Mouse (Mus musculus): Measurements from ENCODE around the gene Scaf11.

Gene Scaf11

GRCm38 (mm10) chr15:96396641-96397344 lies 63.9 kb downstream of the Scaf11 start:
- no peak for DNase-seq (ENCODE audit: low spot score)

GRCm38 (mm10) chr15:96395071-96395470 lies 65.6 kb downstream of the Scaf11 start:
- no peak for DNase-seq (ENCODE audit: low spot score)

DNA sequence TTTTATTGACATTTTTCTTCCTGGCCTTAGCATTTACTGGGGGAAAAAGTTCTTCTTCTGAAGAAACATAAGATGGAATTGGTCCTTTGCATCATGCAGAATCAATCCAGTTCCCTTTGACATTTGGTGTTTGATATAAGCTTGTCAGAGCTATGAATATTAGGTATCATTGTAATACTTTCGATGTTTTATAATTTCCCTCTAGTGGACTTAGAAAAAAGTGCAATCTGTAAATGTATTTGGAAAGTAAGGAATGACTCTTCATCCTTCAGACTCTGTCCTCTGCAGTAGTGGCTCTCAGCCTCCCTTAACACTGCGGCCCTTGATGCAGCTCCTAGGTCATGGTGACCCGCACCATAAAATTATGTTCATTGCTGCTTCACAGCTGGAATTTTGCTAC lies 67.8 kb downstream of the Scaf11 start:
- DNase-seq (ENCODE audit: low spot score): no peak

- no peak for DNase-seq (ENCODE audit: low spot score)
These were observed 72.1 kb downstream of the Scaf11 start for GRCm38 (mm10) chr15:96388565-96388964.

GRCm38 (mm10) chr15:96382223-96382622 lies 78.4 kb downstream of the Scaf11 start:
- no peak for DNase-seq (ENCODE audit: low spot score)

DNA sequence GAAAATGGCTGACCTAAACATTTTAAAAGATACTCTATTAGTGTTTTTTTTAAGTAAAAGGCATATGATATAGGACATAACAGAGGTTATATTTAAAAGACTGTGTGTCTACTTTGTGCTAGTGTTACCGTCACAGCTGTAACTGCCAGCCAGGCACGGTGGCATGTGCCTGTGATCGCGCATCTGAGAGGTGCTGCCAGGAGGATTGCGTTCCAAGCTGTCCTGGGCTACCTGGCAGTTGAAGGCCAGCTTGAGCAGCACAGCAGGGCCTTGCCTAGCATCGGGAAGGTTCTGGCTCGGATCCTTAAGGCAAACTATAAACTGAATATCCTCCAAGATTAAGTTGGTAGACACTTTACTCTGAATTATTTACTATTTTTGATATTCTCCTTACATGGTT lies 82.9 kb downstream of the Scaf11 start:
- DNase-seq (ENCODE audit: low spot score): no peak

DNA sequence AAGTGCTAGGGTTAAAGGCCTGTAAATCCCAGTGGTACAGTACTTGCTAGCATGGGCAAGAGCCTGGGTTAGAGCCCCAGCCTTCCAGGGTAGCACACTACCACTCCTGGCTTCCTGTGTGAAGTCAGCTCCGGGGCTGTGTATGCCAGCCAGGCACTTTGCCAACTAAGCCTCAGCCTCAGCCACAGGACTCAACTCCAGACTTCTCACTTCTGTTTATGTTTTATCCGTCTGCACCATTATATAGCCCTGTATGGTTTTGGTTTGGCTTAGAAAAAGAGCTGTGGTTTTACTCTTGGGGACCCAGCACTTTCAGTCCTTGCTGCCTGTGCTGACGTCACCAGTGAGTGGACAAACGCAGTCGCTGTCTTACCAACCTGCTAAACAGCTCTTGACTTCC lies 83.4 kb downstream of the Scaf11 start:
- no peak for DNase-seq (ENCODE audit: low spot score)

- no peak for DNase-seq (ENCODE audit: low spot score)
These were observed 84.4 kb downstream of the Scaf11 start for GRCm38 (mm10) chr15:96376214-96376613.

GRCm38 (mm10) chr15:96373161-96373560 lies 87.5 kb downstream of the Scaf11 start:
- DNase-seq (ENCODE audit: low spot score): no peak

GRCm38 (mm10) chr15:96372628-96373027 lies 88.0 kb downstream of the Scaf11 start:
- DNase-seq (ENCODE audit: low spot score): no peak

- no peak for DNase-seq (ENCODE audit: low spot score)
These were observed 89.3 kb downstream of the Scaf11 start for GRCm38 (mm10) chr15:96371311-96371710.

DNA sequence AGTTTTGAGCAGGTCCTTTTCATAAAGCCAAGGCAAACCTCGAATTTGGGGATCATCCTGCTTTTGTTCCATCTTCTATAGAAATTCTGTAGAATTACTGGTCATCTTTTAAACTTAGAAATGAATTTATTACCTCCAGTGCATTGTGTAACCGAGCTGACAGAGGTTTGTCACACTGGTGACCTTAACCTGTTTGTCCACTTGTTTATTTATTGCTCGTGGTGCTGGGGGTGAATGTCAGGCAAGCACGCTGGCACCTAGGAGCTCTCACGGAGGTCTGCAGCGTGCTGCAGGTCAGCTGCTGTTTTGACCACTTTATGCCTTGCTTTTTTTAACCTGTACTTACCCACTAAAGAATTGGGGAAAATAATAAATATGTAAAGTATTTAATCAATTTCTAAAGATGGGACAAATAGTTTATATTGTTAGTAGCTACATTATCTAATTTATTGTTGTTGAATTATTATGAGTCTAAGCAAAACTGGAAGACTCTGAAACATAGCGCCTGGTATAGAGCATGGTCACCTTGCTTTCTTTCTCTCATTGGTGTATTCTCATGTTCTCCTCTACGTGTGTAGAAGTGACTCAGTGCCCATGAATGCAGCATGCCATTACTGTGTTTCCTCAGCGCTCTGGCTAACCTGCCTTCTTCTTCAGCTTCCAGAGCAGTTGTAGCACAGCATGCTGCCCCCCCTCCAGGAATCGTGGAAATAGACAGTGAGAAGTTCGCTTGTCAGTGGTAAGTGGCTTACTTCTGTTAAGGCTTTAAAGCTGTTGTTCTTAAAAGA lies 94.3 kb downstream of the Scaf11 start:
- DNase-seq (ENCODE audit: low spot score): no peak

- no peak for DNase-seq (ENCODE audit: low spot score)
These were observed 95.3 kb downstream of the Scaf11 start for GRCm38 (mm10) chr15:96365351-96365750.

All from testis, postnatal 10 days (tissue).